Comparison of ENCODE assay signal across 16 mouse cellular contexts in genomic region chrX:166945915-166946314, GRCm38 (mm10).
"Had no signal": no experiment of that assay in that cellular context is flagged by ENCODE, and none has a peak within 500 bp of the region (broad histone marks: within the 10 kb centered on the region; RNA-seq: fewer than 3 reads in every experiment).

No protein-coding gene starts in this region.

- H3K9me3 ChIP-seq: midbrain, embryonic 10.5 days; midbrain, embryonic 12.5 days; neural tube, embryonic 12.5 days had no signal

- H3K4me2 ChIP-seq: lung, embryonic 14.5 days; midbrain, embryonic 12.5 days; neural tube, embryonic 12.5 days had no signal

- H3K27me3 ChIP-seq: neural tube, embryonic 12.5 days had no signal

- H3K4me1 ChIP-seq: midbrain, embryonic 10.5 days; midbrain, embryonic 12.5 days; neural tube, embryonic 12.5 days had no signal

- DNase-seq: lung, adult 18-20 months; lung, embryonic 14.5 days; lung, postnatal 10 days; lung, postnatal 4 days; midbrain, embryonic 14.5 days; right cerebral cortex, postnatal 14 days; right cerebral cortex, postnatal 4 days; spleen, adult 18-20 months; thymus, adult 18-20 months; thymus, postnatal 25 days; thymus, postnatal 4 days had no signal

- H3K9ac ChIP-seq: liver, embryonic 14.5 days; lung, embryonic 14.5 days; midbrain, embryonic 12.5 days; neural tube, embryonic 12.5 days had no signal

- H3K27ac ChIP-seq: liver, embryonic 14.5 days; midbrain, embryonic 10.5 days; midbrain, embryonic 12.5 days; neural tube, embryonic 12.5 days had no signal

- H3K4me3 ChIP-seq: midbrain, embryonic 10.5 days; midbrain, embryonic 12.5 days; neural tube, embryonic 12.5 days had no signal

- ATAC-seq: midbrain, embryonic 16.5 days had no signal

- H3K36me3 ChIP-seq: midbrain, embryonic 10.5 days; midbrain, embryonic 12.5 days; neural tube, embryonic 12.5 days had no signal
